Mouse (Mus musculus): ENCODE measurements at regions not wholly inside any gene's neighbourhood (a gene's known extent, or its start where the extent isn't known, plus 50 kb on each side); places are given as distances from the start of the nearest gene placed in this dataset.

DNA sequence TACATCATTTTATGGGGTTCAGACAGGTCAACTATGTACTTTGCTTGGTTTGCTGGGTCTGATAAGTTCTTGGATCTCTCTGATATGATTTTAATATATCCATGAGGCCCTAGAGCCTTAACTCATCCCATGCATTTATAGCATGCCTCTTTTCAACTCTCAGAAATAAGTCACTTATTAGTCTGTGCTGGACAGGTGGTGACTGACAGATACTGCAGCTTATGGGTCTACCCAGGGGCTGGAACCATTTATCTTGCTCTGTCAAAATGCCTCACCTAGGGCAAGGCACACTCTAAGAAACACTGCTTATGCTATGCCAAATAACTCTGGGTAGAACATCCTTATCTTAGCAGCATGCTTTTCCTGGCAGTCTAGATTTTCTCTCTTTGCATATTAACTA is 225.6 kb downstream of the Mbnl1 start:
- Histone ChIP-seq H3K27ac (replicated peaks; ENCODE audit: low read depth, low read length) (no peak overlapping the region), H3K9me3 (ENCODE audit: control insufficient read depth, low read length) (no peaks in the 10 kb centered on the region), H3K27me3 (ENCODE audit: control insufficient read depth, insufficient read depth, low read length) (no peaks in the 10 kb centered on the region), H3K9ac (replicated peaks; ENCODE audit: low read length) (no peak overlapping the region), H3K4me2 (ENCODE audit: low read length) (no peak overlapping the region), H3K4me1 (ENCODE audit: control insufficient read depth, insufficient read depth, low read length) (no peaks in the 10 kb centered on the region), H3K36me3 (ENCODE audit: control insufficient read depth, insufficient read depth, low read length) (no peaks in the 10 kb centered on the region), H3K4me3 (replicated peaks; ENCODE audit: low read depth, low read length) (no peak overlapping the region)
- DNase-seq (no peak), ATAC-seq (ENCODE audit: low FRiP score, low TSS enrichment) (no peak)

DNA sequence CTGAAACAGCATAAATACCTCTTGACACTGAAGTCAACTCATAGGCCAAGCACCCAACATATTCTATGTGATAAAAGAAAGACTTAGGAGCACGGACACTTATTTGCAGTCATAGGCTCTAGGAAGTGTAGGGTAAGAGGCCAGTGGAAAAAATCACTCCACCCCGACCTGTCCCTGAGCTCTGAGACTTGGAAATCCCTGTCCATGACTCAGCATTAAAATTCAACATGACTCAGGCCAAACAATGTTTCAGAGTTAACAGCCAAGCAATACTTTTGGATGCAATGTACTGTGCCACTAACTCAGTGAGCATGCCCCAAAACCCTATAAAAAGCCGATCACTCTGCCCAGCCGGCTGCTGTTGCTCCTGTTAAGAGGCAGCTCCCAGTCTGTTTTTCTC is 234.5 kb downstream of the Mbnl1 start:
- WGBS = 89% methylated on average over 4 of the region's 4 CpGs
- no peak for ATAC-seq (ENCODE audit: low FRiP score, low TSS enrichment)
- Histone ChIP-seq H3K4me1 (ENCODE audit: control insufficient read depth, insufficient read depth, low read length) (no peaks in the 10 kb centered on the region), H3K4me3 (replicated peaks; ENCODE audit: low read depth, low read length) (no peak overlapping the region), H3K36me3 (ENCODE audit: control insufficient read depth, insufficient read depth, low read length) (no peaks in the 10 kb centered on the region), H3K9me3 (ENCODE audit: control insufficient read depth, low read length) (no peaks in the 10 kb centered on the region), H3K9ac (replicated peaks; ENCODE audit: low read length) (no peak overlapping the region), H3K4me2 (ENCODE audit: low read length) (no peak overlapping the region), H3K27me3 (ENCODE audit: control insufficient read depth, insufficient read depth, low read length) (no peaks in the 10 kb centered on the region), H3K27ac (replicated peaks; ENCODE audit: low read depth, low read length) (no peak overlapping the region)
- no peak for DNase-seq

DNA sequence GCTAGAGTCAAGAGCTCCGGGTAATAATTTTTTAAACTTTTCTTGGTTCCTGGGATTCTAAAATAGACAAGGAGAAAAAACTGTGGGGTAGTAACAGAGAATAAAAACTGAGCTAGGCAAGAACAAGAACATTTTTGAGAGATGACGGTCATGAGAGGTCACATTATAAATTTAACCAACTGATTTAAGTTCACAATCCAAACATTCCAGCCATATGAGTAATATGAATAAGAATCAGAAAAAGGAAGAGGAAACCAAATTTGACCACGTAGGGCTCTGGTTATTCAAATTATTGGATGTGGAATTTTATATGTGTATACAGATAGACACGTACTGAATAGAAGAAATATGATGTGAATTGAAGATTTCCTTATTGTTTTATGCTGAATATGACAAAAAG is 240.3 kb downstream of the Mbnl1 start:
- Histone ChIP-seq H3K27ac (replicated peaks; ENCODE audit: low read depth, low read length) (no peak overlapping the region), H3K27me3 (ENCODE audit: control insufficient read depth, insufficient read depth, low read length) (no peaks in the 10 kb centered on the region), H3K4me3 (replicated peaks; ENCODE audit: low read depth, low read length) (no peak overlapping the region), H3K4me2 (ENCODE audit: low read length) (no peak overlapping the region), H3K4me1 (ENCODE audit: control insufficient read depth, insufficient read depth, low read length) (no peaks in the 10 kb centered on the region), H3K9me3 (ENCODE audit: control insufficient read depth, low read length) (no peaks in the 10 kb centered on the region), H3K9ac (replicated peaks; ENCODE audit: low read length) (no peak overlapping the region), H3K36me3 (ENCODE audit: control insufficient read depth, insufficient read depth, low read length) (no peaks in the 10 kb centered on the region)
- 91% methylated on average over 4 of the region's 4 CpGs for WGBS
- no peak for ATAC-seq (ENCODE audit: low FRiP score, low TSS enrichment)
- DNase-seq = no peak

DNA sequence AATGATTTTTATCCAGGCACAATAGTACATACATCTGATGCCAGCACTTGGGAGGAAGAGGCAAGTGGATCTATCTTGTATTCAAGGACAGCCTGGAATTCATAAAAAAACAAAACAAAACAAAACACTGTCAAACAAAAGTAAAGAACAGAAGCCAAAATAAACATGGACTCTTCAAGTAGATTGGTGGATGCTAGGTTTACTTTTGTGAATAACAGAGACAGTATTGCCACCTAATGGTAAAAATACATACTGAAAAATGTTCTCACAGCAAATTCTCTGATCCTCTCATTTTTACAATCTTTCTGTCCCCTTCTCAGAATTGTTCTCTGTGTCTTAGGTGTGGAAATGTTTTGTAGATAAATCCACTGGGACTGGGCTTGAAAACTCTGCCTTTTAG is 247.7 kb downstream of the Mbnl1 start:
- ATAC-seq (ENCODE audit: low FRiP score, low TSS enrichment) (no peak), DNase-seq (peak; percentile 13)
- Histone ChIP-seq H3K9ac (replicated peaks; ENCODE audit: low read length) (no peak overlapping the region), H3K9me3 (ENCODE audit: control insufficient read depth, low read length) (no peaks in the 10 kb centered on the region), H3K27me3 (ENCODE audit: control insufficient read depth, insufficient read depth, low read length) (no peaks in the 10 kb centered on the region), H3K36me3 (ENCODE audit: control insufficient read depth, insufficient read depth, low read length) (no peaks in the 10 kb centered on the region), H3K4me2 (ENCODE audit: low read length) (no peak overlapping the region), H3K27ac (replicated peaks; ENCODE audit: low read depth, low read length) (no peak overlapping the region), H3K4me1 (ENCODE audit: control insufficient read depth, insufficient read depth, low read length) (no peaks in the 10 kb centered on the region), H3K4me3 (replicated peaks; ENCODE audit: low read depth, low read length) (no peak overlapping the region)

DNA sequence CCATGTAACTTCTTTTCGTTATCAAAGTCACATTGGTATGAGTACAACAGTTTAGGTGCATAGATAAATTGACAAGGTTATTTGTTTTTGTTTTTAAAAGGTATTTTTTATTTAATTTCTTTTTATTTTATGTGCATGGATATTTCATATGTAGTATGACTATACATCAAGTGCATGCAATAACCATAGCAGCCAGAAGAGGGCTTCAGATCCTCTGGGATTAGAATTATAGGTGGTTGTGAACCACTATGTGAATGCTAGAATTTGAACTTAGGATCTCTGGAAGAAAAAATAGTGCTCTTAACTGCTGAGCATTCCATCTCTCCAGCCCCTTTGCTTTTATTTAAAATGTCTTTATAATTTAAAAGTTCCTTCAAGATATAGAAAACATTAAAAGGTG is 258.7 kb downstream of the Mbnl1 start:
- H3K36me3 ChIP-seq (ENCODE audit: control insufficient read depth, insufficient read depth, low read length) = no peaks in the 10 kb centered on the region
- no peaks in the 10 kb centered on the region for H3K27me3 ChIP-seq (ENCODE audit: control insufficient read depth, insufficient read depth, low read length)
- H3K4me1 ChIP-seq (ENCODE audit: control insufficient read depth, insufficient read depth, low read length) = no peaks in the 10 kb centered on the region
- H3K4me3 ChIP-seq (replicated peaks; ENCODE audit: low read depth, low read length) = no peak overlapping the region
- 98% methylated on average over 1 of the region's 1 CpGs for WGBS
- DNase-seq = no peak
- no peak overlapping the region for H3K4me2 ChIP-seq (ENCODE audit: low read length)
- no peak overlapping the region for H3K27ac ChIP-seq (replicated peaks; ENCODE audit: low read depth, low read length)
- no peaks in the 10 kb centered on the region for H3K9me3 ChIP-seq (ENCODE audit: control insufficient read depth, low read length)
- no peak overlapping the region for H3K9ac ChIP-seq (replicated peaks; ENCODE audit: low read length)
- no peak for ATAC-seq (ENCODE audit: low FRiP score, low TSS enrichment)

DNA sequence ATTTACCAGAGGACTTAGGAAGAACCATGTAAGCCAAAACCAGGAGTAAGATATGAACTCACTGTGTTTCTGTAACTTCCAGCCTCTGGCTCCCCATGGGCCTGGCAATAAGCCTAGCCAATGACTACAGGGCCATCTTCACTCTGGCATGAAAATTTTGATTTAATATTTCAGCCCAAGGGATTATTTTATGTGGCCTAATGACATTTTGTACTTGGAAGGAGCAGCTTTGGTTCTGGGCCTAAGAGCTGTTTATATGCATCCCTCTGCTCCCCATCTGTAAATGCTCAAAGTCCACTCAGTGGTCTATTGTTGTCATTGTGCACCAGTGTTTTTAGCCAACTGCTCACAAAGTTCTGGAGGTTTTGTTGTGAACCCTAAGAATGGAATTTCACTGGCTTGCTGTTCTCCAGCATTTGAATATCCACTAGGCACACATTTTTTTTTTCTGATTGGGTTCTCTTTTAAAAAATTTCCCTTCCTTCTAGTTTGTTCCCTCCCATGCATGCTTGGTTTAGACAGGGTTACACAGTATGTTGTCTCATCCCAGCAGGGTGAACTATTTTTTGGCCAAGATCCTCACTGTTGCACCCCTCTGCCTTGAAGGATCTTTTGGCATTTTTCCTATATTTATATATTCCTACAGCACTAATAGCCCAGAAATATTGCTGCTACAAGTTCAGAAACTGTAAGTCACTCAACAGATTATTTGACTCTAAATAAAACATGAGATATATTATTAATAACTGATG is 261.9 kb upstream of the P2ry1 start:
- H3K36me3 ChIP-seq (ENCODE audit: control insufficient read depth, insufficient read depth, low read length) = no peaks in the 10 kb centered on the region
- DNase-seq (no peak), ATAC-seq (ENCODE audit: low FRiP score, low TSS enrichment) (no peak)
- no peak overlapping the region for H3K27ac ChIP-seq (replicated peaks; ENCODE audit: low read depth, low read length)
- no peaks in the 10 kb centered on the region for H3K27me3 ChIP-seq (ENCODE audit: control insufficient read depth, insufficient read depth, low read length)
- no peak overlapping the region for H3K4me3 ChIP-seq (replicated peaks; ENCODE audit: low read depth, low read length)
- no peak overlapping the region for H3K4me2 ChIP-seq (ENCODE audit: low read length)
- no peaks in the 10 kb centered on the region for H3K9me3 ChIP-seq (ENCODE audit: control insufficient read depth, low read length)
- H3K4me1 ChIP-seq (ENCODE audit: control insufficient read depth, insufficient read depth, low read length) = no peaks in the 10 kb centered on the region
- H3K9ac ChIP-seq (replicated peaks; ENCODE audit: low read length) = no peak overlapping the region

DNA sequence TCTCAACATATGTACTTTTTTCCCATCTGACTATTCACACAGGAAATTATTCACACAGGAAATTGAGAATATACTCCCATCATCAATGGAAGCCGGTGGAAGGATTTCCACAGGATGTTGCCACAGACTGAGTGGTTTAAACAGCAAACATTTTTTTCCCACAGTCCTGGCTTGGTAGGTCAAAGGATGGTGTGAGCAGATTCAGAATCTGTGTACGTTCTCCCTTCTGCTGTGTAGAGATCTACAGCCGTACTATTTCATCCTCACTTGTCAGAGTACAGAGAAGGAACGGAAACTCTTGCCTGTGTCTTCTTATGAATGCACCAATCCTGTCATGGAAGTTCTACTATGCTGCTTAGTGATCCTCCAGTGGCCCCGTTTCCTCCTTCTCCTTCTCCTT is 261.2 kb upstream of the P2ry1 start:
- ATAC-seq (ENCODE audit: low FRiP score, low TSS enrichment) = no peak
- Histone ChIP-seq H3K9me3 (ENCODE audit: control insufficient read depth, low read length) (no peaks in the 10 kb centered on the region), H3K9ac (replicated peaks; ENCODE audit: low read length) (no peak overlapping the region), H3K27ac (replicated peaks; ENCODE audit: low read depth, low read length) (no peak overlapping the region), H3K4me3 (replicated peaks; ENCODE audit: low read depth, low read length) (no peak overlapping the region), H3K36me3 (ENCODE audit: control insufficient read depth, insufficient read depth, low read length) (no peaks in the 10 kb centered on the region), H3K4me1 (ENCODE audit: control insufficient read depth, insufficient read depth, low read length) (no peaks in the 10 kb centered on the region), H3K27me3 (ENCODE audit: control insufficient read depth, insufficient read depth, low read length) (no peaks in the 10 kb centered on the region), H3K4me2 (ENCODE audit: low read length) (no peak overlapping the region)
- WGBS = 90% methylated on average over 5 of the region's 5 CpGs
- DNase-seq = no peak

DNA sequence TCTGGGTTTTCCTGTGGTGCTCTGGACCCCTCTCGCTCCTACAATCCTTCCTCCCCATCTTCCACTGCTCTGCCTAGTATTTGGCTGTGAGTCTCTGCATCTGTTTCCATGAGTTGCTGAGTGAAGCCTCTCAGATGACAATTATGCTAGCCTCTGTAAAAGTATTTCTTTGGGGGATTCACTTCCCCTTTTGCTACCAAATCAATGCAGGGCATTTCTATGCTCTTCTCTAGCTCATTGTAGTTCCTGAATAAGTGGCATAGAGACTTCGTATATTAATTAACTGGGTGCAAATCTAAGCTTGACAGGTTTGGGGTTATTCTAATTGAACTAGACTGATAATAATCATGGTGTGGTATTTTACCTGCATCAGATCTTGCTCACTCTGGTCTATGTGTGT is 260.4 kb upstream of the P2ry1 start:
- 91% methylated on average over 2 of the region's 2 CpGs for WGBS
- ATAC-seq (ENCODE audit: low FRiP score, low TSS enrichment) (no peak), DNase-seq (no peak)
- Histone ChIP-seq H3K27me3 (ENCODE audit: control insufficient read depth, insufficient read depth, low read length) (no peaks in the 10 kb centered on the region), H3K4me2 (ENCODE audit: low read length) (no peak overlapping the region), H3K36me3 (ENCODE audit: control insufficient read depth, insufficient read depth, low read length) (no peaks in the 10 kb centered on the region), H3K4me3 (replicated peaks; ENCODE audit: low read depth, low read length) (no peak overlapping the region), H3K4me1 (ENCODE audit: control insufficient read depth, insufficient read depth, low read length) (no peaks in the 10 kb centered on the region), H3K9me3 (ENCODE audit: control insufficient read depth, low read length) (no peaks in the 10 kb centered on the region), H3K9ac (replicated peaks; ENCODE audit: low read length) (no peak overlapping the region), H3K27ac (replicated peaks; ENCODE audit: low read depth, low read length) (no peak overlapping the region)

DNA sequence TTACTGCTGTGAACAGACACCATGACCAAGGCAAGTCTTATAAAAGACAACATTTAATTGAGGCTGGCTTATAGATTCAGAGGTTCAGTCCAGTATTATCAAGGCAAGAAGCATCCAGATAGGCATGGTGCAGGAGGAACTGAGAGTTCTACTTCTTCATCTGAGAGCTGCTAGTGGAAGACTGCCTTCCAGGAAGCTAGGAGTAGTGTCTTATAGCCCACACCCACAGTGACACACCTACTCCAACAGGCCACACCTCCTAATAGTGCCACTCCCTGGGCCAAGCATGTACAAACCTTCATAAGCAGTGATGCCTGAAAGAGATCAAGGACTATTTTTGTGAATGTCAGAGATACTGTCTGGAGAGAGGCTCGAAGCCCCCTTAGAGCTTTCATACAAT is 257.5 kb upstream of the P2ry1 start:
- Histone ChIP-seq H3K4me3 (replicated peaks; ENCODE audit: low read depth, low read length) (no peak overlapping the region), H3K4me2 (ENCODE audit: low read length) (no peak overlapping the region), H3K9me3 (ENCODE audit: control insufficient read depth, low read length) (no peaks in the 10 kb centered on the region), H3K4me1 (ENCODE audit: control insufficient read depth, insufficient read depth, low read length) (no peaks in the 10 kb centered on the region), H3K27me3 (ENCODE audit: control insufficient read depth, insufficient read depth, low read length) (no peaks in the 10 kb centered on the region), H3K27ac (replicated peaks; ENCODE audit: low read depth, low read length) (no peak overlapping the region), H3K36me3 (ENCODE audit: control insufficient read depth, insufficient read depth, low read length) (no peaks in the 10 kb centered on the region), H3K9ac (replicated peaks; ENCODE audit: low read length) (no peak overlapping the region)
- no peak for ATAC-seq (ENCODE audit: low FRiP score, low TSS enrichment)
- WGBS = 89% methylated on average over 1 of the region's 1 CpGs
- no peak for DNase-seq

Measured in midbrain, embryonic 14.5 days (tissue).